Mouse (Mus musculus) CH12.LX (cell line): ENCODE measurements around the gene Cebpe. TPM values are rescaled to one million over a fixed set of nuclear protein-coding genes. Genes with fewer than 3 reads are reported as not detected.

Experiments
- DNase-seq: peaks from one replicate; pipeline ENCODE4 v3.0.0-alpha.2; 2013; ENCODE audit errors: extremely low read depth
- H3K27ac ChIP-seq: 2 replicates; pipeline ENCODE4 v1.5.1; 2012; ENCODE audit warnings: low read depth, mild to moderate bottlenecking, control low read depth, moderate library complexity; ENCODE audit not compliant: insufficient read depth
- H3K27me3 ChIP-seq: replicated peaks from 2 replicates; pipeline ENCODE3; 2012; ENCODE audit warnings: inconsistent platforms
- H3K36me3 ChIP-seq, 2 experiments: replicated peaks in 1 of 2; 2 replicates each; pipeline versions ENCODE3 to v1.6.1; 2012; ENCODE audit warnings: inconsistent platforms in 1 of 2, low read length in 1 of 2, mild to moderate bottlenecking in 1 of 2, mixed read lengths in 1 of 2, moderate library complexity in 1 of 2; ENCODE audit not compliant: control insufficient read depth in 1 of 2, insufficient read depth in 1 of 2
- H3K4me1 ChIP-seq, 2 experiments: 2 replicates each; pipeline ENCODE4 v1.6.1; 2012; ENCODE audit warnings: inconsistent platforms in 1 of 2, moderate library complexity in 1 of 2; ENCODE audit not compliant: insufficient read depth in 2 of 2, control insufficient read depth in 1 of 2
- H3K4me2 ChIP-seq: 2 replicates; pipeline ENCODE4 v1.6.1; 2012; ENCODE audit warnings: low read depth, mild to moderate bottlenecking, control low read depth; ENCODE audit not compliant: poor library complexity, insufficient read depth, severe bottlenecking
- H3K4me3 ChIP-seq, 3 experiments: fragments of 150-350 bp in 1 of 3; sonication (generic) in 1 of 3; replicated peaks in 1 of 3; 2 replicates each; pipeline versions ENCODE3 to v1.5.1; 2011 to 2012; ENCODE audit warnings: low read depth in 2 of 3, low read length in 2 of 3, mild to moderate bottlenecking in 2 of 3, moderate library complexity in 2 of 3, control low read depth in 1 of 3, improper control_type of control experiment in 1 of 3, inconsistent platforms in 1 of 3, mixed read lengths in 1 of 3; ENCODE audit not compliant: poor library complexity in 1 of 3
- H3K79me2 ChIP-seq: replicated peaks from 2 replicates; pipeline ENCODE4 v1.6.1; 2012; ENCODE audit warnings: mild to moderate bottlenecking, moderate library complexity; ENCODE audit not compliant: control insufficient read depth, poor library complexity, insufficient read depth, severe bottlenecking; ENCODE audit errors: extremely low read depth
- H3K9ac ChIP-seq: 2 replicates; pipeline ENCODE4 v1.6.1; 2012; ENCODE audit warnings: low read depth, mild to moderate bottlenecking, control low read depth, moderate library complexity; ENCODE audit not compliant: insufficient read depth
- H3K9me3 ChIP-seq: replicated peaks from 2 replicates; pipeline ENCODE3; 2012; ENCODE audit warnings: low read length, inconsistent platforms, mixed read lengths
- CHD2 ChIP-seq: IDR thresholded peaks from 2 replicates; pipeline ENCODE4 v1.6.1; 2011; ENCODE audit warnings: low read length, improper control_type of control experiment
- CTCF ChIP-seq, 2 experiments: IDR thresholded peaks in 1 of 2; conservative IDR thresholded peaks in 1 of 2; 2 replicates each; pipeline ENCODE4 v1.5.1; 2011 to 2012; ENCODE audit warnings: low read depth in 2 of 2, low read length in 2 of 2, improper control_type of control experiment in 1 of 2, inconsistent platforms in 1 of 2, mild to moderate bottlenecking in 1 of 2, moderate library complexity in 1 of 2
- ELF1 ChIP-seq: IDR thresholded peaks from 2 replicates; pipeline ENCODE4 v1.6.1; 2014; ENCODE audit warnings: low read depth, mild to moderate bottlenecking, inconsistent platforms, low read length, improper control_type of control experiment
- GABPA ChIP-seq: IDR thresholded peaks from 2 replicates; pipeline ENCODE4 v1.6.1; 2012; ENCODE audit warnings: low read depth, low read length, improper control_type of control experiment, inconsistent platforms; ENCODE audit not compliant: insufficient replicate concordance
- HCFC1 ChIP-seq: IDR thresholded peaks from 2 replicates; pipeline ENCODE4 v1.6.1; 2012; ENCODE audit warnings: low read depth, mild to moderate bottlenecking, inconsistent platforms, low read length, improper control_type of control experiment
- JUND ChIP-seq: conservative IDR thresholded peaks from 2 replicates; pipeline ENCODE4 v1.6.1; 2011; ENCODE audit warnings: low read depth, low read length, improper control_type of control experiment
- MAFK ChIP-seq: IDR thresholded peaks from 2 replicates; pipeline ENCODE4 v1.6.1; 2011; ENCODE audit warnings: low read length, improper control_type of control experiment; ENCODE audit not compliant: insufficient replicate concordance
- MAX ChIP-seq: IDR thresholded peaks from 2 replicates; pipeline ENCODE4 v1.6.1; 2011; ENCODE audit warnings: low read length, improper control_type of control experiment
- MAZ ChIP-seq: IDR thresholded peaks from 2 replicates; pipeline ENCODE4 v1.6.1; 2012; ENCODE audit warnings: low read depth, mild to moderate bottlenecking, inconsistent platforms, low read length, improper control_type of control experiment, moderate library complexity
- PAX5 ChIP-seq: IDR thresholded peaks from 2 replicates; pipeline ENCODE4 v1.6.1; 2012; ENCODE audit warnings: low read length, inconsistent platforms, mixed read lengths
- POLR2A ChIP-seq: IDR thresholded peaks from 2 replicates; pipeline ENCODE4 v1.6.1; 2011; ENCODE audit warnings: low read depth, mild to moderate bottlenecking, improper control_type of control experiment, low read length
- RAD21 ChIP-seq: IDR thresholded peaks from 2 replicates; pipeline ENCODE4 v1.6.1; 2011; ENCODE audit warnings: low read depth, mild to moderate bottlenecking, low read length, improper control_type of control experiment, moderate library complexity
- SMC3 ChIP-seq: IDR thresholded peaks from 2 replicates; pipeline ENCODE4 v1.6.1; 2011; ENCODE audit warnings: low read depth, low read length, improper control_type of control experiment
- TBP ChIP-seq: conservative IDR thresholded peaks from 2 replicates; pipeline ENCODE4 v1.6.1; 2011; ENCODE audit warnings: low read depth, low read length, improper control_type of control experiment
- TCF12 ChIP-seq: IDR thresholded peaks from 2 replicates; pipeline ENCODE4 v1.6.1; 2014; ENCODE audit warnings: low read depth, mild to moderate bottlenecking, inconsistent platforms, low read length, improper control_type of control experiment
- USF1 ChIP-seq: IDR thresholded peaks from 2 replicates; pipeline ENCODE4 v1.6.1; 2014; ENCODE audit warnings: low read depth, mild to moderate bottlenecking, inconsistent platforms, low read length, improper control_type of control experiment
- ZC3H11A ChIP-seq: IDR thresholded peaks from 2 replicates; pipeline ENCODE4 v1.6.1; 2012; ENCODE audit warnings: low read depth, mild to moderate bottlenecking, inconsistent platforms, low read length, improper control_type of control experiment
- ZNF384 ChIP-seq: IDR thresholded peaks from 2 replicates; pipeline ENCODE4 v1.6.1; 2012; ENCODE audit warnings: low read depth, low read length, improper control_type of control experiment, inconsistent platforms
- dilution Hi-C: fragments of 300-500 bp; cut with MboI; formaldehyde crosslinking; loops from 2 replicates; pipeline ENCODE4 v1.14.3; 2020; ENCODE audit warnings: low sequenced_read_pairs; ENCODE audit not compliant: extremely low pct_unique_long_range_greater_than_20kb, extremely low pct_ligation_motif_present
- in situ Hi-C: fragments of 300-500 bp; cut with MboI; formaldehyde crosslinking; loops from 3 replicates; pipeline ENCODE4 v1.14.3; 2019; ENCODE audit warnings: low sequenced_read_pairs, low pct_ligation_motif_present, low pct_unique_long_range_greater_than_20kb, mixed read lengths
- polyA plus RNA-seq: library from polyadenylated mRNA; unstranded; fragments of >175 nt; gene quantifications from 2 replicates; pipeline ENCODE4 v1.2.1, GENCODE M21; 2012; ENCODE audit warnings: low read depth; ENCODE audit not compliant: insufficient read length
- total RNA-seq, 2 experiments: library from RNA; depleted of rRNA; stranded (reverse); fragments of 300-350 nt in 1 of 2; fragments of >200 nt in 1 of 2; gene quantifications; 2 replicates each; pipeline ENCODE4 v1.2.3; 2012 to 2014

Gene Cebpe
- total and polyA plus RNA-seq, 3 experiments = 0.34 TPM; not detected in 2

DNA sequence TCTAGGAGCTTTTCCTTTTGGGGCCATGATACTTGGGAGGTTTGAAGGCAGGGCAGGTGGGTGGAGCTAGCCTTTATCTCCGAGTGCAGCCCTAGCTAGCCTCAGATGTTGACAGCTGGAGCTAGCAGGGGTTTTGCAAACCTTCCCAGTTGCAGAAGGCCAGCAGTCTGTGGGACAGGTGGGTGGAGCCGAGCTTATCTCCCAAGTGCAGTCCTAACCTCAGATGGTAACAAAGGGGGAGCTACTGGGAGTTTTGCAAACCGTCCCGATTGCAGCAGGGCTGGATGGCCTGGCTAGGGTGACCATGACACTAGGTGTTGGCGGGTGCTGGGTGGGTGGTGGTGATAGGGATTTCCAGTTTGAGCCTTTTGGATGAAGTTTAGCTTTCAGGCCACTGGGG lies 6.1 kb downstream of the Cebpe start:
- Histone ChIP-seq H3K4me1 (peaks cover 9 to 25% of the 10 kb centered on the region in 2 experiments), H3K79me2 (no peaks in the 10 kb centered on the region), H3K9me3 (no peaks in the 10 kb centered on the region), H3K9ac (no peak overlapping the region), H3K4me3 (no peak overlapping the region), H3K4me2 (0 out of 2 replicates have a peak overlapping the region, but pooled peaks have one; percentile 18), H3K36me3 (no peaks in the 10 kb centered on the region), H3K27me3 (no peaks in the 10 kb centered on the region), H3K27ac (no peak overlapping the region)
- no peak for DNase-seq
- no peak for TF ChIP-seq PAX5
- no peak for TF ChIP-seq USF1
- TF ChIP-seq MAFK = no peak
- no peak for TF ChIP-seq HCFC1
- TF ChIP-seq RAD21 = no peak
- no peak for TF ChIP-seq GABPA
- dilution Hi-C loops (no loop called here), in situ Hi-C loops (no loop called here)

DNA sequence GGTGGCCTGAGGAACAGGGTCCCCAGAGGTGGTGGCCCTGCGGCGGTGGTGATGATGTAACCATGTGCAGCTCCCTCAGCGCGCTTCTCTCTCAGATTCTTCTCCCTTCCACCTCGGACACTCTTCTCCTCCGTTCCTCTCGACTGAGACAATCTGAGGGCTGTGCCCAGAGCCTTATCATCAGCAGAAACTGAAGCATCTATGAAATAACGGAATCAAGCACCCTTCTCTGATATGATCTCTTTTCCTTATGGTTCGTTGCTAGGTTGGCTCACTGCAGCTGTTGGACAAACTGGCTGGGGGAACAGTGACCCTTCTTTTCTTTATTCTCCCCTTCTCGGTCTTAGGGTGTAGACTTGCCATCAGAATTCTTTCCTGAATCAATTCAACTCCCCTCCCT lies 8.8 kb downstream of the Cebpe start:
- dilution Hi-C loops (no loop called here), in situ Hi-C loops (loop anchor here (5.0 kb wide), 1 partner anchor 51 kb away; no protein-coding TSS in a partner anchor)
- Histone ChIP-seq H3K36me3 (no peaks in the 10 kb centered on the region), H3K27me3 (no peaks in the 10 kb centered on the region), H3K4me3 (no peak overlapping the region), H3K4me1 (peaks cover 9 to 30% of the 10 kb centered on the region in 2 experiments)
- TF ChIP-seq TCF12 (no peak), TBP (no peak), MAX (no peak), JUND (no peak), MAFK (no peak), POLR2A (no peak)
- TF ChIP-seq, all 38 proteins: peak for 0
- H3K9me3 ChIP-seq = no peaks in the 10 kb centered on the region
- no peak overlapping the region for H3K9ac ChIP-seq
- 0 out of 2 replicates have a peak overlapping the region, but pooled peaks have one; percentile 12 for H3K4me2 ChIP-seq
- no peak for DNase-seq
- H3K79me2 ChIP-seq = no peaks in the 10 kb centered on the region
- no peak overlapping the region for H3K27ac ChIP-seq

DNA sequence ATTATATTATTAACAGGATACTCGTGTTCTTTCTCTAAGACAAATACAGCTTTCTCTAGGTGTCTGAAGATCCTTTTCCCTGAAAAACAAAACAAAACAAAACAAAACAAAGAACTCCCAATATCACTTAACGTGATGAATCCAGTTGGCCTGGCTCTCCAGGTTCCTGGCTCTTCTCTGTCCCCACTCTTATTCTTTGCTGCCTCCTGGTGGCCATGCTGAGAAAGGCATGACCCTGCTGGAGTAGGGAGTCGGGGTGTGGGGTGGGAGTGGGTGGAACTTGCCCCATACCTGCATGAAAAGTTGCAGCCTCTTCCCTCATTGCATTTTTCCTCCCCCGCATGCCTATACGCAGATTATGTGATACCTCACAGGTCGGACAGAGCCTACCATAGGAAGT lies 10.7 kb downstream of the Cebpe start:
- no peaks in the 10 kb centered on the region for H3K79me2 ChIP-seq
- dilution Hi-C loops = no loop called here
- TF ChIP-seq CTCF (conservative IDR thresholded peaks at IDR 0.05 in 1 of 2, IDR thresholded peaks at IDR 0.05 in 1 of 2; ENCODE audit: low read depth in 2 of 2, low read length in 2 of 2) = peak; percentile 90 to 98
- TF ChIP-seq SMC3 = peak; percentile 87
- no peak for TF ChIP-seq MAFK
- peak; percentile 21; the same call in 1 of the 2 replicates for TF ChIP-seq ZC3H11A
- no peak for TF ChIP-seq HCFC1
- no peak for TF ChIP-seq ZNF384
- TF ChIP-seq ELF1 = no peak
- TF ChIP-seq MAX = no peak
- TF ChIP-seq MAZ = no peak
- TF ChIP-seq CHD2 = no peak
- peak; percentile 90 for TF ChIP-seq RAD21
- H3K9ac ChIP-seq = no peak overlapping the region
- in situ Hi-C loops = loop anchor here (5.0 kb wide), 1 partner anchor 49 kb away; no protein-coding TSS in a partner anchor
- DNase-seq = peak; percentile 72
- H3K36me3 ChIP-seq = no peaks in the 10 kb centered on the region
- H3K27ac ChIP-seq = no peak overlapping the region
- H3K4me3 ChIP-seq = no peak overlapping the region
- no peaks in the 10 kb centered on the region for H3K9me3 ChIP-seq
- no peaks in the 10 kb centered on the region for H3K27me3 ChIP-seq
- no peak overlapping the region for H3K4me2 ChIP-seq
- peaks cover 4 to 18% of the 10 kb centered on the region in 2 experiments; a peak in 3 of 4 replicates for H3K4me1 ChIP-seq
